ENCODE assay signal across 8 mouse cellular contexts in genomic region chr19:6085417-6085879, GRCm38 (mm10). TPM values are rescaled to one million over a fixed set of nuclear protein-coding genes. Genes with fewer than 3 reads are reported as not detected.
DNase-seq lines count a peak whose midpoint lies in the region; ATAC-seq and TF ChIP-seq lines count a peak whose summit lies in the region.

No protein-coding gene starts in this region.

- no peaks in the 10 kb centered on the region for H3K27me3 ChIP-seq in heart, postnatal 0 days (ENCODE audit: control insufficient read depth, insufficient read depth, low read length)
- no peaks in the 10 kb centered on the region for H3K27me3 ChIP-seq in splenic B cell, adult 2 months (ENCODE audit: control insufficient read depth, insufficient read depth, low read length, poor library complexity, severe bottlenecking)

- H3K9me3 ChIP-seq in heart, postnatal 0 days (replicated peaks; ENCODE audit: control insufficient read depth, low read length) = no peaks in the 10 kb centered on the region

- peak overlapping the region; percentile 72 for H3K4me3 ChIP-seq in heart, postnatal 0 days (ENCODE audit: low read depth, low read length)

- no peak for TF ChIP-seq EP300 in heart, postnatal 0 days (IDR thresholded peaks at IDR 0.05; ENCODE audit: low read depth)

- peaks cover 13% of the 10 kb centered on the region for H3K4me1 ChIP-seq in heart, postnatal 0 days (ENCODE audit: control insufficient read depth, insufficient read depth)

- peak overlapping the region; percentile 87 for H3K4me2 ChIP-seq in heart, postnatal 0 days (ENCODE audit: low read depth, low read length)

- DNase-seq in layer of hippocampus, postnatal 10 days (ENCODE audit: low spot score in 2 of 2) = peak; percentile 30 to 45
- no peak for DNase-seq in layer of hippocampus, postnatal 25 days (ENCODE audit: extremely low spot score in 1 of 2, low spot score in 1 of 2)
- DNase-seq in heart, postnatal 0 days (ENCODE audit: low spot score) = peak; percentile 50
- DNase-seq in kidney, postnatal 4 days = peak; percentile 78 to 86
- peak; percentile 81 for DNase-seq in splenic B cell, adult 2 months (ENCODE audit: low read depth, low spot score)
- no peak for DNase-seq in layer of hippocampus, adult 8-10 months (ENCODE audit: low spot score in 2 of 2)

- peak; percentile 83 for ATAC-seq in common myeloid progenitor, adult 5-6 weeks (replicated peaks; ENCODE audit: low read depth, poor library complexity, severe bottlenecking)
- peak; percentile 59 for ATAC-seq in heart, postnatal 0 days (ENCODE audit: insufficient read depth, low read depth)
- ATAC-seq in megakaryocyte-erythroid progenitor cell, adult 5-6 weeks (replicated peaks; ENCODE audit: low FRiP score, low TSS enrichment, poor library complexity, severe bottlenecking) = peak; percentile 79

- H3K9ac ChIP-seq in heart, postnatal 0 days (replicated peaks; ENCODE audit: low read depth, low read length) = peak overlapping the region; percentile 44

- 0% methylated on average over 17 of the region's 17 CpGs for WGBS in heart, postnatal 0 days

- H3K36me3 ChIP-seq in heart, postnatal 0 days (replicated peaks; ENCODE audit: control insufficient read depth, insufficient read depth, low read length) = peaks cover 38% of the 10 kb centered on the region
- H3K36me3 ChIP-seq in splenic B cell, adult 2 months (ENCODE audit: control insufficient read depth, insufficient read depth, low read length, poor library complexity, severe bottlenecking) = peaks cover 2% of the 10 kb centered on the region; the same call in 1 of the 2 replicates

- TF ChIP-seq CTCF in heart, postnatal 0 days (IDR thresholded peaks at IDR 0.05; ENCODE audit: low read depth) = no peak

- peak overlapping the region; percentile 52; the same call in 1 of the 2 replicates for H3K27ac ChIP-seq in heart, postnatal 0 days (ENCODE audit: low read depth)

RNA-seq across cellular contexts. Expression of gene Cdca5, which starts 0.7 kb away (rescaled TPM):
- total RNA-seq in layer of hippocampus, postnatal 10 days (2021) = 1 to 10 TPM; 1.1 to 1.3 TPM
- total RNA-seq in layer of hippocampus, postnatal 25 days (2021) = under 1 TPM in 1 of 2 experiments, not detected in 1; 0.37 TPM
- 25.8 and 26.2 TPM in 2 replicates for total RNA-seq in common myeloid progenitor, adult 5-6 weeks (2017)
- 2.2 and 6.8 TPM in 2 replicates for total RNA-seq in heart, postnatal 0 days (2014; rRNA removed; ENCODE audit: low replicate concordance)
- polyA plus RNA-seq in heart, postnatal 0 days (2015; fragmentation: Nextera tagmentation; extraction: Ambion mirVana) = 5.7 and 6.4 TPM in 2 replicates
- total RNA-seq in megakaryocyte-erythroid progenitor cell, adult 5-6 weeks (2014; fragmentation: Nextera tagmentation) = 47.6 and 48.9 TPM in 2 replicates
- total RNA-seq in megakaryocyte-erythroid progenitor cell, adult 5-6 weeks (2017) = 25.2 and 25.9 TPM in 2 replicates
- total RNA-seq in layer of hippocampus, adult 8-10 months (2022) = under 1 TPM in 1 of 4 experiments, not detected in 3; 0.31 TPM

RNA-seq across cellular contexts. Expression of gene Zfpl1, which starts 0.7 kb away (rescaled TPM):
- total RNA-seq in layer of hippocampus, postnatal 10 days (2021) = 10 to 100 TPM; 36.8 to 37.6 TPM
- 10 to 100 TPM; 37.1 to 44.2 TPM for total RNA-seq in layer of hippocampus, postnatal 25 days (2021)
- 25.2 and 34.0 TPM in 2 replicates for total RNA-seq in common myeloid progenitor, adult 5-6 weeks (2017)
- total RNA-seq in heart, postnatal 0 days (2014; rRNA removed; ENCODE audit: low replicate concordance) = 50.8 and 55.5 TPM in 2 replicates
- polyA plus RNA-seq in heart, postnatal 0 days (2015; fragmentation: Nextera tagmentation; extraction: Ambion mirVana) = 36.1 and 37.5 TPM in 2 replicates
- total RNA-seq in megakaryocyte-erythroid progenitor cell, adult 5-6 weeks (2014; fragmentation: Nextera tagmentation) = 20.4 and 38.0 TPM in 2 replicates
- 34.2 and 34.8 TPM in 2 replicates for total RNA-seq in megakaryocyte-erythroid progenitor cell, adult 5-6 weeks (2017)
- 10 to 100 TPM; 38.8 to 44.1 (median 41.4) TPM for total RNA-seq in layer of hippocampus, adult 8-10 months (2022)

RNA-seq across cellular contexts. Expression of gene Gm28374, which starts 3.4 kb away (rescaled TPM):
- under 1 TPM; 0.56 to 0.85 TPM for total RNA-seq in layer of hippocampus, postnatal 10 days (2021)
- not detected for total RNA-seq in layer of hippocampus, postnatal 25 days (2021)
- not detected in 2 replicates for total RNA-seq in common myeloid progenitor, adult 5-6 weeks (2017)
- total RNA-seq in heart, postnatal 0 days (2014; rRNA removed; ENCODE audit: low replicate concordance) = not detected in 2 replicates
- 0.72 and 0.99 TPM in 2 replicates for polyA plus RNA-seq in heart, postnatal 0 days (2015; fragmentation: Nextera tagmentation; extraction: Ambion mirVana)
- total RNA-seq in megakaryocyte-erythroid progenitor cell, adult 5-6 weeks (2014; fragmentation: Nextera tagmentation) = not detected in 2 replicates
- 0.99 TPM in 1 of 2 replicates, not detected in the other for total RNA-seq in megakaryocyte-erythroid progenitor cell, adult 5-6 weeks (2017)
- 1 to 10 TPM in 1 of 4 experiments, not detected in 3; 2.3 TPM for total RNA-seq in layer of hippocampus, adult 8-10 months (2022)

RNA-seq across cellular contexts. Expression of gene Tmem262, which starts 5.6 kb away (rescaled TPM):
- not detected for total RNA-seq in layer of hippocampus, postnatal 10 days (2021)
- not detected for total RNA-seq in layer of hippocampus, postnatal 25 days (2021)
- not detected in 2 replicates for total RNA-seq in common myeloid progenitor, adult 5-6 weeks (2017)
- total RNA-seq in heart, postnatal 0 days (2014; rRNA removed; ENCODE audit: low replicate concordance) = not detected in 2 replicates
- not detected in 2 replicates for polyA plus RNA-seq in heart, postnatal 0 days (2015; fragmentation: Nextera tagmentation; extraction: Ambion mirVana)
- not detected in 2 replicates for total RNA-seq in megakaryocyte-erythroid progenitor cell, adult 5-6 weeks (2014; fragmentation: Nextera tagmentation)
- total RNA-seq in megakaryocyte-erythroid progenitor cell, adult 5-6 weeks (2017) = not detected in 2 replicates
- not detected for total RNA-seq in layer of hippocampus, adult 8-10 months (2022)

RNA-seq across cellular contexts. Expression of gene Vps51, which starts 8.4 kb away (rescaled TPM):
- total RNA-seq in layer of hippocampus, postnatal 10 days (2021) = 10 to 100 TPM; 82.0 to 92.0 TPM
- 10 to 100 TPM; 83.7 to 96.3 TPM for total RNA-seq in layer of hippocampus, postnatal 25 days (2021)
- total RNA-seq in common myeloid progenitor, adult 5-6 weeks (2017) = 43.1 and 54.1 TPM in 2 replicates
- total RNA-seq in heart, postnatal 0 days (2014; rRNA removed; ENCODE audit: low replicate concordance) = 55.2 and 59.7 TPM in 2 replicates
- polyA plus RNA-seq in heart, postnatal 0 days (2015; fragmentation: Nextera tagmentation; extraction: Ambion mirVana) = 32.5 and 35.8 TPM in 2 replicates
- 45.2 and 61.4 TPM in 2 replicates for total RNA-seq in megakaryocyte-erythroid progenitor cell, adult 5-6 weeks (2014; fragmentation: Nextera tagmentation)
- total RNA-seq in megakaryocyte-erythroid progenitor cell, adult 5-6 weeks (2017) = 33.9 and 40.6 TPM in 2 replicates
- total RNA-seq in layer of hippocampus, adult 8-10 months (2022) = 100 to 1,000 TPM in 2 of 4 experiments, 10 to 100 TPM in 2; 90.4 to 103 (median 99.8) TPM

Comparison
In these comparisons a context has a peak if more than half of its experiments do, and no peak if none do; other contexts are left out.
1. DNase-seq: peak in layer of hippocampus, postnatal 10 days (2 of 2), heart, postnatal 0 days (single experiment), kidney, postnatal 4 days (2 of 2) and splenic B cell, adult 2 months (single experiment); none in layer of hippocampus, postnatal 25 days (0 of 2) and layer of hippocampus, adult 8-10 months (0 of 2).
2. Peak in every context shown above with its lines, with median percentiles within 50 percentile points of each other: ATAC-seq.